Mouse (Mus musculus): ENCODE measurements around the gene Tle1. TPM values are rescaled to one million over a fixed set of nuclear protein-coding genes. Genes with fewer than 3 reads are reported as not detected.

Tle1 gene
- polyA plus RNA-seq, 1 experiment from 2014 or later: 47.0 TPM

DNA sequence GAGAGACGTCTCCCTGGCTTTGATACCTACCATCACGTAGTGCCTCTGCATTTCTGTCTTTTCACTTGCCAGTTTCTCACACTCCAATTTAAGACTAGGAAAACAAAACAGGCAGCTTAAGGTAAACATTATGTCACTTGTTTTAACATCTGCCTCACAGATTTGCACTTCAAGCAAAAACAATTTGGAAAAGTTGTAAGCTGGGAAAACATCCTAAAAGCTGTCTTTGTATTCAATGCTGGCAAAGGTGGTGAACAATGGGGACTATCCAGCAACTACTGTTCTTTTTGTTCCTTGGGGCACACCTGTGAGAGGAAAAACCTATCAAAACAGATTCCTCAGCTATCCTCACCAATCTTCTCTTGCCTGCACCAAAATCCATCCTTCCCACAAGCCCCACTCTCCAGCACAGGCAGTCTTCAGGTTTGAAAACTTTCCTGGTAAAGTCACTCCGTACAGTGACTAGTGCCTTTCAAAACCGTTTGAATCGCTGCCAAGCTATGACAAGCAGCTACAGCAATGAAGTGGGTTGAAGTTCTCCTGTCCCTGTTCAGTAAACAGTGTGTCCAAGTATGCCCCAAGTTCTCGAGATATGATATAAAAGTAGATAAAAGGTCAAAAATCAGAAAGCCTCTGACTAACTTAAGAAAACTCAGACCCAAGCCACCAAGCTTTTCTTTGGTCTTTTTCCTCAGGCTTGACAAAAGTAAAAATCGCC lies 2.7 kb downstream of the Tle1 start:
- H3K36me3 ChIP-seq: peaks cover 8% of the 10 kb centered on the region; the same call in 1 of the 2 replicates
- peaks cover 51% of the 10 kb centered on the region for H3K4me1 ChIP-seq (replicated peaks)
- peak overlapping the region; percentile 24; the same call in 1 of the 2 replicates for H3K27ac ChIP-seq
- H3K4me3 ChIP-seq (replicated peaks): peak overlapping the region; percentile 89
- no peaks in the 10 kb centered on the region for H3K27me3 ChIP-seq
- peak overlapping the region; percentile 93 for H3K9ac ChIP-seq (replicated peaks)
- H3K9me3 ChIP-seq: no peaks in the 10 kb centered on the region
- peak overlapping the region; percentile 66 for H3K4me2 ChIP-seq
- ATAC-seq (ENCODE audit: insufficient number of reproducible peaks, insufficient read depth, low FRiP score, low TSS enrichment, low read depth): no peak
- WGBS: 27% methylated on average over 7 of the region's 7 CpGs

DNA sequence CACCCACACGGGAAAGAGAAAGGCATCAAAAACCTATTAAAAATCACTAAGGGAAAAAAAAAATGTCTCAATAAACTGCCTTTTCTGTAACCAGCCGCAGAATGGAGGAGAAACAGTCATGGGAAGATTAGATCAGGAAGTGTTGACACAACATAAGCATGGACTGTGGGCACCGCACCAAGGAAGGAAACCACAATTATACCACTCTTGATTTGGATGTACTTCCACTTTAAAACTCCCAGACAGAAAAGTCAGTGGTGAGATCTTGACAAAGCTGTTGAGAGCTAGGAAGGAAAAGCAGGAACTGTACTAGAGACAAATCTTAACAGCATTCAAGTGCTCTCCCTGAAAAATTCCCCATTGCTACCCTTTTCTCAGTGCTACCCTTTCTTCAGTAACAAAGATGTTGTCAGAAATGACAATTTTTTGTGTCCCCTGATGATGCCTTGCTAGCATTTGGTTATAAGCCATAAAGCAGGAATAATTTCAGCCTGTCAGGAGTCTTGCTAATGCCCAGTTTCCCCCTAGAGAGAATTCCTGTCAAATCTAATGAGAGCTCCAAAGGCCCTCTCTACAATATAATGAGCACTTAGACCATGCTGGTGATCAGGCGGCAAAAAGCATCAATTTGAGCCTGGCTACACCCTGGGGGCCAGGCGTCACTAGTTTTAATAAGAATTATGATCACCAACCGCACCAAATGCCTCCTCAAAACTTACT lies 5.4 kb downstream of the Tle1 start:
- Histone ChIP-seq H3K4me3 (replicated peaks) (peak overlapping the region; percentile 23), H3K4me1 (replicated peaks) (peaks cover 47% of the 10 kb centered on the region), H3K36me3 (peaks cover 29% of the 10 kb centered on the region), H3K9me3 (no peaks in the 10 kb centered on the region), H3K4me2 (peak overlapping the region; percentile 66), H3K27ac (no peak overlapping the region), H3K9ac (replicated peaks) (no peak overlapping the region), H3K27me3 (no peaks in the 10 kb centered on the region)
- no peak for ATAC-seq (ENCODE audit: insufficient number of reproducible peaks, insufficient read depth, low FRiP score, low TSS enrichment, low read depth)
- 34% methylated on average over 6 of the region's 6 CpGs for WGBS

DNA sequence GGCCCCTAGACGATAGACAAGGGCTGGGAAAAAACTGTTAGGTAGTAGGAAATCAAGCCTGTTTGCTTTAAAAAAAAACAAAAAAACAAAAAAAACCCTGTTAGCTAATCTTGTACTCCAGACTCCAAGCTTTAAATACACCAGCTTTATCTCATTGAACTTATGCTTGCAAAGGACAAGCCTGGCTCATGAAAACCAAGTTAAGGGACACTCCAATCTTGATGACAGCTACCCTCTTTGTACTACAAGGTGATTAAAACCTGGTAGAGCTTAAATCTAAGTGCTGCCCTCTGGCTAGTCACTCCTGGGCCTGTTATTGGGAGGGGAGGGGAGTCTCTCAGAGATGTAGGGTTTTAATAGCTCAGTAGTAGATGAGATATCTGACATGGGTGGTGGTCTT lies 7.4 kb downstream of the Tle1 start:
- H3K4me1 ChIP-seq (replicated peaks): peaks cover 44% of the 10 kb centered on the region
- H3K36me3 ChIP-seq: peaks cover 47% of the 10 kb centered on the region
- H3K9me3 ChIP-seq: no peaks in the 10 kb centered on the region
- H3K4me3 ChIP-seq (replicated peaks): no peak overlapping the region
- no peak for ATAC-seq (ENCODE audit: insufficient number of reproducible peaks, insufficient read depth, low FRiP score, low TSS enrichment, low read depth)
- H3K27ac ChIP-seq: no peak overlapping the region
- H3K4me2 ChIP-seq: no peak overlapping the region
- H3K9ac ChIP-seq (replicated peaks): no peak overlapping the region
- no peaks in the 10 kb centered on the region for H3K27me3 ChIP-seq
- 50% methylated on average over 1 of the region's 1 CpGs for WGBS

DNA sequence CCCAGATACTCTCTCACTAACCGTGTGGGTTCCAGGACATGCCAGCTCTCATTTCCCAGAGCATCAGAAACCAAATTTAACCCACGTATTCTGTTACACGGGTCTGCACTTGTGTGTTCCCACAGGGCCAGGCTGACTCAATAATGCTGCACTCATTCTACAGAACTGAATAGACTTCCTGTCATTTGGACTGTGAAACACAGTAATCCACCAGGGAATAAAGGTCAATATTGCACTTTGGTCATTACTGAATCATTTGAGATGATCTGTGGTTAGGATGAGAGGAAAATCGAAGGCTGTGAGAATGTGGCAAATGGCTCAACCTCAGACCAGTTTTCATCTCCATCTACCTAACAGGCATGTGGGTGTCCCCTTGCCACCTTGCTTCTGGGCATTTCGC lies 16.2 kb downstream of the Tle1 start:
- H3K9me3 ChIP-seq: no peaks in the 10 kb centered on the region
- no peak overlapping the region for H3K4me2 ChIP-seq
- WGBS: 65% methylated on average over 5 of the region's 5 CpGs
- H3K4me3 ChIP-seq (replicated peaks): no peak overlapping the region
- ATAC-seq (ENCODE audit: insufficient number of reproducible peaks, insufficient read depth, low FRiP score, low TSS enrichment, low read depth): no peak
- no peaks in the 10 kb centered on the region for H3K27me3 ChIP-seq
- peaks cover 21% of the 10 kb centered on the region for H3K4me1 ChIP-seq (replicated peaks)
- no peak overlapping the region for H3K9ac ChIP-seq (replicated peaks)
- H3K36me3 ChIP-seq: peaks cover 42% of the 10 kb centered on the region
- no peak overlapping the region for H3K27ac ChIP-seq

DNA sequence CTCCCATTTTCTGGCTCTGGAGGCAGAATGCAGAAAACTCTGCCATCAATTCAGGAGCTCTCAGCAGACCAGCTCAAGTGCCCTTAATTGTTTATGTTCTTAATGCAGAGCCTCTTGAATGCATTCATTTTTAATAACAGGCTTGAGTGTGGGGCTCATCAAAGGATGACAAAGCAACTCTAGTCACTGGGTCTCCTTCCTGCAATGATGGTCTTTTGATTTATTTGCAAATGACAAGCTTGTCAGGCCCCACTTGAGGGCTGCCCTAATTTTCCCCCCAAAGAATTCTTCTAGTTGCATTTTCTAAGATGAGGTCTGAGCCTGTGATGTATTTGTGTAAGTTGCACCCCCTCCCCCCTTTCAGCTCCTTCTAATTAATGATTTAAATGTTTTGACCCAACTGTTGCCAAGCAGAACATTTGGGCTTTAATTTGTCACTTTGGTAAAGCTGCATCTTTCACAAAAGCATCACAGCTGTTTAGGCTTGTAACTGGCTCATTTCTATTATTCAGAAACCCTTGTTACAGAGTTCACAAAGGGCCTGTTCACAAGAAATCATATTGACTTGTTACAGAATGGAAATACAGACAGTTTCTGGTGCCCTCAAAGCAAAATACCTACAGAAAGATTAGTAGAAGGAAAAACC lies 18.3 kb downstream of the Tle1 start:
- Histone ChIP-seq H3K27me3 (no peaks in the 10 kb centered on the region), H3K27ac (no peak overlapping the region), H3K9ac (replicated peaks) (no peak overlapping the region), H3K4me1 (replicated peaks) (peaks cover 21% of the 10 kb centered on the region), H3K36me3 (peaks cover 34% of the 10 kb centered on the region), H3K4me3 (replicated peaks) (no peak overlapping the region), H3K9me3 (no peaks in the 10 kb centered on the region), H3K4me2 (no peak overlapping the region)
- no peak for ATAC-seq (ENCODE audit: insufficient number of reproducible peaks, insufficient read depth, low FRiP score, low TSS enrichment, low read depth)

DNA sequence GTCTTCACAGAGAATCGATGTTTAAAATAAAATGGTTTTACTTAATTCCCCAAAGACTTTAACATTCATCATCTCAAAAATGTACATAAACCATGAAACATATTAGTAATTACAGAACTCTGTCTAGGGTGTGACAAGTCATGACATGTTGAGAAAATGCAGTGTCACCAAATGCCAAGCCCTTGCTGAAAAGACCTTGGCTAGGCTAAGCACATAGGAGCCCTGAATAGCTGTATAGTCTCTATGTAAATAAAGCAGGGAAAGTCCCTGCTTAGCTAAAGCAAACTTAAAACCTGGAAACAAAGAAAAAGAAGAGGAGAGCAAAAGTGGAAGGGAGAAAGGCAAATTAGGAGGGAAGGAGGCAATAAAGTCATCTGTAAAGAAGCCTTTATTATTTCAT lies 24.8 kb downstream of the Tle1 start:
- Histone ChIP-seq H3K4me2 (no peak overlapping the region), H3K4me1 (replicated peaks) (no peaks in the 10 kb centered on the region), H3K4me3 (replicated peaks) (no peak overlapping the region), H3K9me3 (no peaks in the 10 kb centered on the region), H3K27ac (no peak overlapping the region), H3K36me3 (peaks cover 45% of the 10 kb centered on the region; the same call in 1 of the 2 replicates), H3K9ac (replicated peaks) (no peak overlapping the region), H3K27me3 (no peaks in the 10 kb centered on the region)
- no peak for ATAC-seq (ENCODE audit: insufficient number of reproducible peaks, insufficient read depth, low FRiP score, low TSS enrichment, low read depth)
- 88% methylated on average over 1 of the region's 1 CpGs for WGBS

DNA sequence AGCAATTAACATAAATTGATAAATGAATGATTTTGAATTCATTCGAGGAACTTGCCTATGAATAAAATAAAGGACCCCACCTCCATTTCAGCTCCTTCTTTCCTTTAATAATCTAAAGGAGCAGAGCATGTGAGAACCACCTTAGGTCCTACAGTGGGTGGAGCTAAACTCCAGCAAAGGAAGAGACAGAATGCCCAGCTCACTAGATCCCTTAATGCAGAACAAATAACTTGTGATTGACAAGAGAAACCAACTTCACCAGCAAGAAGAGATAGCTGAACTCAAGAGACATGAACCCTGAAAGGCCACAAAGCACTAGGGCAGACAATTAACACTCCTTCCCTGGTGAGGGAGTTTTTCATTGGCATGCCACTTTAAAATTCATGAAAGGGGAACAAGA lies 32.5 kb downstream of the Tle1 start:
- Histone ChIP-seq H3K9me3 (no peaks in the 10 kb centered on the region), H3K36me3 (peaks cover 56% of the 10 kb centered on the region), H3K4me2 (no peak overlapping the region), H3K4me1 (replicated peaks) (peaks cover 10% of the 10 kb centered on the region), H3K9ac (replicated peaks) (no peak overlapping the region), H3K27me3 (no peaks in the 10 kb centered on the region), H3K27ac (no peak overlapping the region), H3K4me3 (replicated peaks) (no peak overlapping the region)
- no peak for ATAC-seq (ENCODE audit: insufficient number of reproducible peaks, insufficient read depth, low FRiP score, low TSS enrichment, low read depth)
- 31% methylated on average over 1 of the region's 1 CpGs for WGBS

DNA sequence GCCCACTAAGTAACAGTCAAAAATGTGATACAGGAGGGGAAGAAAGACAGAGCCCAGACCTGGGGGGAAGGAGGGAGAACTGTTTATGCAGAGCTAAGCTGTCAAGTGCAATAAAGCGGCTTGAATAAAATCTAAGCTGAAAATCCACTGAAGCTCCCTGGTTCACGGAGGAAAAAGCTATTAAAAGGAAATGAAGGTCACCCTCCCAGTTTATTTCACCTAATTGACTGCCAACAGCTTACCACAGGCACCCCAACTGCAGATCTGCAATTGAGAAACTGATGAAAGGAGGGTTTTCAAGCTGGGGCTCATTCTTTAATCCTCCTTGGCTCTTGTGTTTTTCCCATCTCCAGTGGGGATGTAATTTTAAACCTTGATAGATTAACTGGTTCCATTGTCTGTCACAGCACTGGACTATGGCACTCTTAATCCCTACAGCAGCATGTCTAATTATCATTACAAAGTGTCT lies 32.9 kb downstream of the Tle1 start:
- no peak for ATAC-seq (ENCODE audit: insufficient number of reproducible peaks, insufficient read depth, low FRiP score, low TSS enrichment, low read depth)
- no peak overlapping the region for H3K4me3 ChIP-seq (replicated peaks)
- no peak overlapping the region for H3K4me2 ChIP-seq
- no peak overlapping the region for H3K27ac ChIP-seq
- WGBS: 25% methylated on average over 2 of the region's 2 CpGs
- peaks cover 61% of the 10 kb centered on the region for H3K36me3 ChIP-seq
- no peaks in the 10 kb centered on the region for H3K9me3 ChIP-seq
- no peak overlapping the region for H3K9ac ChIP-seq (replicated peaks)
- H3K4me1 ChIP-seq (replicated peaks): peaks cover 10% of the 10 kb centered on the region
- no peaks in the 10 kb centered on the region for H3K27me3 ChIP-seq

DNA sequence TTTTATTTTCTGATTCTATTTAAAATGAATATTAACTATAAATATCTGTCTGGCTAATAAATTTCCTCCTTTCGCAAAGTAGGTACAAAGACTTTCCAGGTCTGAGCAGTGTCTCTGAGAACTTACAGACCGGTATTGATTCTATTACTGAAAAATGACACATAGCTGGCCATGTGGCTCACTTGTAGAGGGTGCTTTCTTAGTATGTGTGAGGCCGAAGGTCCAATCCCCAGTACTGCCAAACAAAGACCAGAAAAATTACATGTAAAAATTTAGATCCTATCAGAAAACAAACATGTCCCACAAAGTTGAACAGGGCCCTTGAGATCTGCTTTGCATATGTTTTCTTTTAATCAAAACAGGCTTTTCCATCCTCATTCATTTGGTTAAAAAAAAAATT lies 33.5 kb downstream of the Tle1 start:
- Histone ChIP-seq H3K9ac (replicated peaks) (no peak overlapping the region), H3K9me3 (no peaks in the 10 kb centered on the region), H3K36me3 (peaks cover 65% of the 10 kb centered on the region), H3K27ac (no peak overlapping the region), H3K4me2 (no peak overlapping the region), H3K27me3 (no peaks in the 10 kb centered on the region), H3K4me1 (replicated peaks) (peaks cover 10% of the 10 kb centered on the region), H3K4me3 (replicated peaks) (no peak overlapping the region)
- no peak for ATAC-seq (ENCODE audit: insufficient number of reproducible peaks, insufficient read depth, low FRiP score, low TSS enrichment, low read depth)
- WGBS: 90% methylated on average over 3 of the region's 3 CpGs

DNA sequence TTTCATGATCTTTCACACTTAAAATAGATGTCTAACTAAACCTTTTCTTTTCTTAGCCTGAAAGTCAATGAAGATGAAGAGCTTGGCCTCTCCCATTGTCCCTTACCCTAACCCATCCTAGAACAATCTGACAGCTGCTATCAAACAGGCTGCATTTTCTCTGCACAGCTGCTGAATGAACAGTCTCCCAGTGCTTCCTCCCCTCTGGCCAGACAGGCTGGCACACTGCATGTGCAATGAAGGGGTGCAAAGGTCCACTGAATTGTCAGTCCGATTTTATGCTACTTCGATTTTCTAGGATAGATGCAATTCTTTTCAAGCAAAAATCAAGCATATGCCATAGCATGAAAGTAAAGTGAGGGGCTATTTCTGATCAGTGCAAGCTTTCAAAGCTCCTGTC lies 34.2 kb downstream of the Tle1 start:
- Histone ChIP-seq H3K27me3 (no peaks in the 10 kb centered on the region), H3K27ac (no peak overlapping the region), H3K36me3 (peaks cover 65% of the 10 kb centered on the region), H3K9ac (replicated peaks) (no peak overlapping the region), H3K9me3 (no peaks in the 10 kb centered on the region), H3K4me1 (replicated peaks) (peaks cover 10% of the 10 kb centered on the region), H3K4me2 (no peak overlapping the region), H3K4me3 (replicated peaks) (no peak overlapping the region)
- 89% methylated on average over 2 of the region's 2 CpGs for WGBS
- ATAC-seq (ENCODE audit: insufficient number of reproducible peaks, insufficient read depth, low FRiP score, low TSS enrichment, low read depth): no peak

DNA sequence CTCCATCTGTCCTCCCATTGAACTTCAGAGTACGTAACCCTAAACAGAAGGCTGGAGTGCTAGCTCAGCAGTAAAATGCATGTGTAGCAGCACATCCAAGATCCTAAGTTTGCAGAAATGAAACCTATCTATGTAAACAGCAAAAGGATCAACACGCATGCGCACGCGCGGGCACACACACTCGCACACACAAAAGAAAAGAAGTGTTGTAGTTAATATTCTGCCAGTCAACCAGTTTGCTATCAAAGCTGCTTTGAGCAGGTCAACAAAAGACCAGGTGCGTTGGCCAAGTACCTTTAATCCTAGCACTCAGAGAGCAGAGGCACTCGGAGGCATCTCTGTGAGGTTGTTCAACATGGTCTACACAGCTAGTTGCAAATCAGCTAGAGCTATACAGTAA lies 35.0 kb downstream of the Tle1 start:
- WGBS: 97% methylated on average over 9 of the region's 9 CpGs
- Histone ChIP-seq H3K4me1 (replicated peaks) (peaks cover 10% of the 10 kb centered on the region), H3K36me3 (peaks cover 69% of the 10 kb centered on the region), H3K9me3 (no peaks in the 10 kb centered on the region), H3K9ac (replicated peaks) (no peak overlapping the region), H3K27ac (no peak overlapping the region), H3K4me2 (no peak overlapping the region), H3K4me3 (replicated peaks) (no peak overlapping the region), H3K27me3 (no peaks in the 10 kb centered on the region)
- ATAC-seq (ENCODE audit: insufficient number of reproducible peaks, insufficient read depth, low FRiP score, low TSS enrichment, low read depth): no peak
